Mouse (Mus musculus) forebrain, embryonic 11.5 days (tissue): ENCODE results near the gene Scrn2. TPM values are rescaled to one million over a fixed set of nuclear protein-coding genes. Genes with fewer than 3 reads are reported as not detected.

ENCODE experiments used
- ATAC-seq: fragments of 200-750 bp; cut with Nextera tagmentation; replicated peaks from 2 replicates; pipeline ENCODE4 v1.8.0; 2017; ENCODE audit warnings: moderate TSS enrichment; ENCODE audit not compliant: low FRiP score
- DNase-seq: peaks from one replicate; pipeline ENCODE4 v3.0.0-alpha.2; 2017; ENCODE audit warnings: low spot score
- H3K27ac ChIP-seq: fragments of 300-500 bp; sonication (generic); 2 replicates; pipeline ENCODE4 v1.5.1; 2014; ENCODE audit warnings: low read depth, low read length
- H3K27me3 ChIP-seq: fragments of 300-500 bp; sonication (generic); 2 replicates; pipeline ENCODE4 v1.6.1; 2014; ENCODE audit warnings: mild to moderate bottlenecking, low read length, mixed read lengths; ENCODE audit not compliant: control insufficient read depth, insufficient read depth
- H3K36me3 ChIP-seq: fragments of 300-500 bp; sonication (generic); 2 replicates; pipeline ENCODE4 v1.6.1; 2014; ENCODE audit warnings: mild to moderate bottlenecking, low read length, moderate library complexity, mixed read lengths; ENCODE audit not compliant: control insufficient read depth, insufficient read depth
- H3K4me1 ChIP-seq: fragments of 300-500 bp; sonication (generic); replicated peaks from 2 replicates; pipeline ENCODE4 v1.6.1; 2014; ENCODE audit warnings: low read length, mixed read lengths; ENCODE audit not compliant: control insufficient read depth, insufficient read depth
- H3K4me2 ChIP-seq: fragments of 300-500 bp; sonication (generic); 2 replicates; pipeline ENCODE4 v1.6.1; 2014; ENCODE audit warnings: low read depth, mild to moderate bottlenecking, low read length, moderate library complexity, mixed read lengths; ENCODE audit not compliant: severe bottlenecking
- H3K4me3 ChIP-seq: fragments of 300-500 bp; sonication (generic); 2 replicates; pipeline ENCODE4 v1.5.1; 2014; ENCODE audit warnings: low read depth, low read length
- H3K9ac ChIP-seq: fragments of 300-500 bp; sonication (generic); 2 replicates; pipeline ENCODE4 v1.6.1; 2014; ENCODE audit warnings: low read length
- H3K9me3 ChIP-seq: fragments of 300-500 bp; sonication (generic); 2 replicates; pipeline ENCODE4 v1.6.1; 2016; ENCODE audit warnings: low read length, mixed read lengths; ENCODE audit not compliant: control insufficient read depth
- WGBS: fragments of 180-500 bp; shearing (Covaris S2); extraction: QIAGEN DNeasy Blood & Tissue Kit; methylation state at CpG from one replicate; pipeline ENCODE4 v1.1.7; 2014; 5-methylcytosine and 5-hydroxymethylcytosine counted together
- polyA plus RNA-seq: library from polyadenylated mRNA; unstranded; fragments of >200 nt; fragmentation: Nextera tagmentation; extraction: Ambion mirVana; gene quantifications from 2 replicates; pipeline ENCODE4 v1.2.1, GENCODE M21; 2014

Gene Scrn2
- polyA plus RNA-seq, 1 experiment from 2014 or later, result 31.6 TPM

DNA sequence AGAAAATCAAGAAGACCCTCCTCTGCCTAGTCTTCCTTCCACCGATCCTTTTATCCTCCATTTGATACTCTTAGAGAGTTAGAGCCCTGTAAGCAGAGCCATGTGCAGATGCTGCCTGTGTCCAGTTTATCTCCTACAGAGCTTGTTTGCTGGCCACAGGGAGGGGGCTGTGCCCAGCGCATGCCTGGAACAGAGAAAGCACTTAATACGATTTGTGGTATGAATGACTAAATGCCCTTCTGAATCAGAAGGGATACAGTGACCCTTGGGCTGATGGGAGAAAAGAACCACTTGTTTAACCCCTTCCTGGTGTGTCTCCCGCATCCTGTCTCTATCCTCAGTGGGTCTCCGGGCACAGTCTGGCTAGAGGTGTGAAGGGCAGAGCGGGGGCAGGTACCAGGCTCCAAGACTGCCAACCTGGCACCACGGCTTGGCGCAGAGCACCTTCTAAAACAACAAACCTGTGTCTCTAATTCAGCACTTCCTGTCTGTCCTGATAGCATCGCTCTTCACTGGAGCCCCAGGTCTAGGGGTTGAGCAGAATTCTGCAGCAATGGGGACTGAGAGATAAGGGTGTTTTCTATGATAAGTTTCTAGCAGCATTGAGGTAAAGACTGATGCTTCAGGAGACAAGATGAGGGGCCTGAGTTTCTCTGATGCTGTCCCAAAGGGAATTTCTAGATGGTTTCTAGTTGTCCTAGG lies 22.5 kb upstream of the Scrn2 start:
- ATAC-seq (no peak), DNase-seq (no peak)
- H3K9ac ChIP-seq, result no peak overlapping the region
- WGBS, result 79% methylated on average over 9 of the region's 9 CpGs
- H3K4me2 ChIP-seq, result no peak overlapping the region
- 0 out of 2 replicates have a peak, but pooled peaks cover 2% of the 10 kb centered on the region for H3K27me3 ChIP-seq
- H3K4me1 ChIP-seq, result 0 out of 2 replicates have a peak, but pooled peaks cover 2% of the 10 kb centered on the region
- H3K4me3 ChIP-seq, result no peak overlapping the region
- H3K27ac ChIP-seq, result no peak overlapping the region
- no peaks in the 10 kb centered on the region for H3K36me3 ChIP-seq
- no peaks in the 10 kb centered on the region for H3K9me3 ChIP-seq

- 75% methylated on average over 8 of the region's 8 CpGs for WGBS
- ATAC-seq, result no peak
- no peak overlapping the region for H3K4me3 ChIP-seq
- H3K4me2 ChIP-seq, result no peak overlapping the region
- no peaks in the 10 kb centered on the region for H3K36me3 ChIP-seq
- no peak for DNase-seq
- no peak overlapping the region for H3K9ac ChIP-seq
- H3K4me1 ChIP-seq, result no peaks in the 10 kb centered on the region
- no peak overlapping the region for H3K27ac ChIP-seq
- H3K27me3 ChIP-seq, result 0 out of 2 replicates have a peak, but pooled peaks cover 2% of the 10 kb centered on the region
- H3K9me3 ChIP-seq, result no peaks in the 10 kb centered on the region
Observed at GRCm38 (mm10) chr11:97009198-97009790, 20.4 kb upstream of the Scrn2 start.

GRCm38 (mm10) chr11:97013121-97013670 lies 16.5 kb upstream of the Scrn2 start, which contains the start of gene Sp6:
Sp6 (plus strand) TSS chr11:97013394.
- Histone ChIP-seq H3K9ac (no peak within 1 kb of the TSS), H3K4me1 (no peaks in the 10 kb centered on the region; the same call in 1 of the 2 replicates), H3K4me3 (no peak within 1 kb of the TSS), H3K36me3 (no peaks in the 10 kb centered on the region), H3K27me3 (peaks cover 24% of the 10 kb centered on the region), H3K4me2 (no peak within 1 kb of the TSS), H3K27ac (no peak within 1 kb of the TSS), H3K9me3 (no peaks in the 10 kb centered on the region)
- no peak for DNase-seq
- WGBS, result 42% methylated on average over 8 of the region's 8 CpGs
- no peak for ATAC-seq

GRCm38 (mm10) chr11:97017696-97018582 lies 11.8 kb upstream of the Scrn2 start:
- H3K9me3 ChIP-seq, result no peaks in the 10 kb centered on the region
- H3K4me1 ChIP-seq, result peaks cover 12% of the 10 kb centered on the region
- no peak for ATAC-seq

GRCm38 (mm10) chr11:97018583-97019344 lies 11.0 kb upstream of the Scrn2 start:
- ATAC-seq (no peak), DNase-seq (no peak)
- Histone ChIP-seq H3K4me3 (peak overlapping the region; percentile 20), H3K4me1 (peaks cover 12% of the 10 kb centered on the region), H3K9ac (no peak overlapping the region), H3K9me3 (no peaks in the 10 kb centered on the region), H3K36me3 (no peaks in the 10 kb centered on the region), H3K27me3 (peaks cover 75% of the 10 kb centered on the region), H3K27ac (no peak overlapping the region), H3K4me2 (peak overlapping the region; percentile 42)
- WGBS, result under 1% methylated on average over 68 of the region's 68 CpGs

More at GRCm38 (mm10) chr11:97017696-97018582, 11.8 kb upstream of the Scrn2 start:
- Histone ChIP-seq H3K4me2 (peak overlapping the region; percentile 42), H3K9ac (no peak overlapping the region), H3K4me3 (peak overlapping the region; percentile 20; the same call in 1 of the 2 replicates), H3K27ac (no peak overlapping the region), H3K27me3 (peaks cover 67% of the 10 kb centered on the region), H3K36me3 (no peaks in the 10 kb centered on the region)
- DNase-seq, result peak; percentile 61
- WGBS, result under 1% methylated on average over 36 of the region's 36 CpGs

GRCm38 (mm10) chr11:97019345-97019708 lies 10.4 kb upstream of the Scrn2 start:
- no peak for DNase-seq

GRCm38 (mm10) chr11:97021121-97021765 lies 8.5 kb upstream of the Scrn2 start:
- no peaks in the 10 kb centered on the region for H3K36me3 ChIP-seq
- no peak overlapping the region for H3K27ac ChIP-seq
- H3K27me3 ChIP-seq, result peaks cover 82% of the 10 kb centered on the region
- ATAC-seq (no peak), DNase-seq (no peak)
- under 1% methylated on average over 26 of the region's 27 CpGs for WGBS
- no peaks in the 10 kb centered on the region for H3K9me3 ChIP-seq
- H3K9ac ChIP-seq, result no peak overlapping the region
- H3K4me3 ChIP-seq, result peak overlapping the region; percentile 40; the same call in 1 of the 2 replicates
- H3K4me2 ChIP-seq, result peak overlapping the region; percentile 80; the same call in 1 of the 2 replicates
- peaks cover 19% of the 10 kb centered on the region for H3K4me1 ChIP-seq

More at GRCm38 (mm10) chr11:97019345-97019708, 10.4 kb upstream of the Scrn2 start:
- ATAC-seq, result no peak
- no peak overlapping the region for H3K4me3 ChIP-seq
- peaks cover 12% of the 10 kb centered on the region for H3K4me1 ChIP-seq
- H3K36me3 ChIP-seq, result no peaks in the 10 kb centered on the region
- no peak overlapping the region for H3K27ac ChIP-seq
- H3K27me3 ChIP-seq, result peaks cover 81% of the 10 kb centered on the region
- H3K9ac ChIP-seq, result no peak overlapping the region
- WGBS, result 3% methylated on average over 13 of the region's 13 CpGs
- H3K4me2 ChIP-seq, result no peak overlapping the region; the same call in 1 of the 2 replicates
- H3K9me3 ChIP-seq, result no peaks in the 10 kb centered on the region
